In the genomic region with DNA sequence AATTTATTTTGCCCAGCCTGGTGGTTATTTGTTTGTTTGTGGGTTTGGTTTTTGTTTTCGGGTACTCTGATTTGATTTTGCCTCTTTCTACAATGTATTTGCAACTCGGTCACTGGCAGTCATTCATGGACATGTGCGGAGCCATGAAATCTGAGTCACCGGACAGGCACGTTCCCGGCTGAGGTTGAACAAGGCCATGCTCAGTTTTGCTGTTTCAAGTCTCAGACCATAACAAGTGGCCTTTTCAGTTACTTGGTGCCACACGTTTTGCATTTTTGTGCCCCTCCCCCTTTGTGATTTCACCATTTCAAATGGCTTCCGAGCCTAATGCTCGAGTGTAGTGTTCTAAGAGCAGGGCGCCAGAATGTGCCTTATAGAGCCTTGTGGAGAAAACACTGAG, we compare ENCODE assay signal across 17 mouse cellular contexts.
DNase-seq lines count a peak whose midpoint lies in the region; ATAC-seq and TF ChIP-seq lines count a peak whose summit lies in the region.
"Had no signal": no experiment of that assay in that cellular context is flagged by ENCODE, and none has a peak within 500 bp of the region (broad histone marks: within the 10 kb centered on the region; RNA-seq: fewer than 3 reads in every experiment).

No protein-coding gene starts in this region.

- no peak overlapping the region for H3K4me3 ChIP-seq in left cerebral cortex, adult 2 months
- H3K4me3 ChIP-seq: embryonic facial prominence, embryonic 13.5 days; forebrain, embryonic 13.5 days; hindbrain, embryonic 13.5 days; intestine, embryonic 15.5 days; limb, embryonic 15.5 days had no signal

- peak; percentile 30 for DNase-seq in heart, adult 8-10 months (ENCODE audit: low spot score)
- no peak for DNase-seq in heart, postnatal 14 days
- DNase-seq in urinary bladder, postnatal 25 days (ENCODE audit: low spot score) = peak; percentile 16
- no peak for DNase-seq in urinary bladder, postnatal 10 days (ENCODE audit: low spot score)
- peak; percentile 49 for DNase-seq in fibroblast of lung, adult 2 months (ENCODE audit: low read depth)
- DNase-seq in left cerebral cortex, adult 2 months (ENCODE audit: extremely low spot score in 1 of 2, low spot score in 2 of 2) = no peak
- no peak for DNase-seq in layer of hippocampus, adult 9-10 months (ENCODE audit: low spot score)
- DNase-seq: cerebellum, adult 11-12 months; kidney, postnatal 14 days; layer of hippocampus, adult 9-11 months; lung, embryonic 14.5 days had no signal

- no peak for ATAC-seq in megakaryocyte-erythroid progenitor cell, adult 5-6 weeks (replicated peaks; ENCODE audit: low FRiP score, low TSS enrichment, poor library complexity, severe bottlenecking)
- ATAC-seq: forebrain, embryonic 13.5 days; intestine, embryonic 15.5 days had no signal

- H3K27ac ChIP-seq in left cerebral cortex, adult 2 months = no peak overlapping the region
- H3K27ac ChIP-seq: forebrain, embryonic 13.5 days; hindbrain, embryonic 13.5 days; intestine, embryonic 15.5 days; limb, embryonic 15.5 days had no signal

- intact Hi-C loops in heart, postnatal 14 days (cut with DNase I) = no loop called here
- intact Hi-C loops in left cerebral cortex, adult 2 months (cut with DNase I) = no loop called here

- TF ChIP-seq CTCF in left cerebral cortex, adult 2 months (IDR thresholded peaks at IDR 0.05) = no peak

Comparison
In these comparisons a context has a peak if more than half of its experiments do, and no peak if none do; other contexts are left out.
1. DNase-seq: peak in heart, adult 8-10 months (single experiment), urinary bladder, postnatal 25 days (single experiment) and fibroblast of lung, adult 2 months (single experiment); none in heart, postnatal 14 days (0 of 2), urinary bladder, postnatal 10 days (single experiment), left cerebral cortex, adult 2 months (0 of 2) and layer of hippocampus, adult 9-10 months (single experiment).